Mouse (Mus musculus) brain, embryonic 14.5 days (tissue): ENCODE data around the gene Dip2c.

Experiments used
- CTCF ChIP-seq: fragments of 200-500 bp; IDR thresholded peaks from 2 replicates; pipeline ENCODE4 v1.5.1; 2012; ENCODE audit warnings: inconsistent platforms, mild to moderate bottlenecking, moderate library complexity, borderline replicate concordance; ENCODE audit not compliant: insufficient read depth, insufficient read length; ENCODE audit errors: extremely low read depth
- POLR2A ChIP-seq: fragments of 200-500 bp; IDR thresholded peaks from 2 replicates; pipeline ENCODE4 v1.6.1; 2012; ENCODE audit warnings: mild to moderate bottlenecking, inconsistent platforms, borderline replicate concordance; ENCODE audit not compliant: poor library complexity, insufficient read depth, insufficient read length, severe bottlenecking; ENCODE audit errors: extremely low read depth

DNA sequence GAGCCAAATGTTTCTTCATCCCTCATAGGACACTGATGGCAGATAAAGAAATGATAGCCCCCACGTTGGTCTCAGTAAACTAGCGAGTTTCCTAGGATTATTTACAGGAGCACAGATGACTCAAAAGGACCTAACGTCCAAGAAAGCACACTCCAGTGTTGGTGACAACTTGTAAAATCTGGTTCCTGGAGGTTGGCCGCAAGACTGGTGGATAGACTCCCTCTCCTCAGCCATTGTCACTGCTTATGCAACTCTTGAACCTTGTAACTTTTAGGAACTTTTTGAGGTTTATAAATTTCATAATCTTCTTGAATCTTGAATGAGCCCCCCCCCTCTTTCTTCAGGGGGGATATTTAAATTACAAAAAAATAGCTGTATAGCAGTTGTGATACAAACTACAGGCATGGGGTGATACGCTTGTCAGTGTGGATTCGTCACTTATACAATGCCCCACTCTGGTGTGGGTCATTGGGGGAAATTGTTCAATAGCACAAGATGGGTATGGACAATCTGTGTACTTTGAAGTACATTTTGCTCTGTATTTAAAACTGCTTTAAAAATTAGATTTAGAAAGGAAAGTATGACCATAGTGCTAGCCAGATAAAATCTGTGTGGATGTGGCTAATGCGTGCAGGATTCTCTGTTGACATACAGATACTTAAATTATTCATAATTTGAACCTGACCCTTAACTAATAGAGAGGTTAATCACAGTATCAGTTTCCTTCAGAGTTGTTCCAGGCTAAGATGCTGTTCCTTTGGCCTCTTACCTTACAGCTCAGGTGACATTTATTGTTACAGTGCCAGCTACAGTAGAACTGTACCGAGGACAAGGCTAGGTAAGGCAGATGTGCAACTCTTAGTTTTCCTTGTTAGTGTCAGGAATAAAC, 181.3 kb downstream of the Dip2c start:
- TF ChIP-seq POLR2A = no peak
- TF ChIP-seq CTCF = no peak
